Mouse (Mus musculus) midbrain, embryonic 11.5 days (tissue): ENCODE measurements around the gene Ninl. TPM values are rescaled to one million over a fixed set of nuclear protein-coding genes. Genes with fewer than 3 reads are reported as not detected.
"Not testable (repeated sequence)": the region's sequence is repeated elsewhere in the genome, so short reads cannot be mapped to it uniquely, and the experiment has no call there.

Experiments
- ATAC-seq: fragments of 200-750 bp; cut with Nextera tagmentation; 2 replicates; pipeline ENCODE4 v1.8.0; 2017; ENCODE audit warnings: moderate TSS enrichment, moderate library complexity; ENCODE audit not compliant: low FRiP score
- DNase-seq: peaks from one replicate; pipeline ENCODE4 v3.0.0; 2015; ENCODE audit warnings: low spot score; ENCODE audit errors: missing footprints
- H3K27ac ChIP-seq: fragments of 300-500 bp; sonication (generic); 2 replicates; pipeline ENCODE4 v1.5.1; 2014; ENCODE audit warnings: low read depth, low read length
- H3K27me3 ChIP-seq: fragments of 300-500 bp; sonication (generic); 2 replicates; pipeline ENCODE4 v1.6.1; 2014; ENCODE audit warnings: mild to moderate bottlenecking, low read length, moderate library complexity, mixed read lengths; ENCODE audit not compliant: control insufficient read depth, insufficient read depth
- H3K36me3 ChIP-seq: fragments of 300-500 bp; sonication (generic); 2 replicates; pipeline ENCODE4 v1.6.1; 2014; ENCODE audit warnings: mild to moderate bottlenecking, low read length, moderate library complexity, mixed read lengths; ENCODE audit not compliant: control insufficient read depth, insufficient read depth
- H3K4me1 ChIP-seq: fragments of 300-500 bp; sonication (generic); 2 replicates; pipeline ENCODE4 v1.6.1; 2014; ENCODE audit warnings: low read length; ENCODE audit not compliant: control insufficient read depth, insufficient read depth
- H3K4me2 ChIP-seq: fragments of 300-500 bp; sonication (generic); 2 replicates; pipeline ENCODE4 v1.6.1; 2014; ENCODE audit warnings: mild to moderate bottlenecking, moderate library complexity
- H3K4me3 ChIP-seq: fragments of 300-500 bp; sonication (generic); 2 replicates; pipeline ENCODE4 v1.5.1; 2014; ENCODE audit warnings: low read depth, low read length
- H3K9ac ChIP-seq: fragments of 300-500 bp; sonication (generic); 2 replicates; pipeline ENCODE4 v1.6.1; 2014; ENCODE audit warnings: low read length
- H3K9me3 ChIP-seq: fragments of 300-500 bp; sonication (generic); 2 replicates; pipeline ENCODE4 v1.6.1; 2016; ENCODE audit warnings: low read length; ENCODE audit not compliant: control insufficient read depth
- WGBS: fragments of 180-500 bp; shearing (Covaris S2); extraction: QIAGEN DNeasy Blood & Tissue Kit; methylation state at CpG from one replicate; pipeline ENCODE4 v1.1.7; 2014; 5-methylcytosine and 5-hydroxymethylcytosine counted together
- polyA plus RNA-seq: library from polyadenylated mRNA; unstranded; fragments of >200 nt; fragmentation: Nextera tagmentation; extraction: Ambion mirVana; gene quantifications from 2 replicates; pipeline ENCODE4 v1.2.1, GENCODE M21; 2014

Ninl gene
- polyA plus RNA-seq, 1 experiment from 2014 or later: 11.6 TPM

GRCm38 (mm10) chr2:150948786-150949185, 90.4 kb downstream of the Ninl start:
- 95% methylated on average over 5 of the region's 5 CpGs for WGBS
- Histone ChIP-seq H3K9me3 (no peaks in the 10 kb centered on the region), H3K36me3 (peaks cover 20% of the 10 kb centered on the region; the same call in 1 of the 2 replicates), H3K27me3 (no peaks in the 10 kb centered on the region), H3K4me3 (no peak overlapping the region), H3K9ac (no peak overlapping the region), H3K4me2 (no peak overlapping the region), H3K4me1 (no peaks in the 10 kb centered on the region), H3K27ac (no peak overlapping the region)
- DNase-seq: peak; percentile 26
- ATAC-seq: no peak

GRCm38 (mm10) chr2:150947880-150948611, 91.1 kb downstream of the Ninl start:
- not testable (repeated sequence) for H3K4me2 ChIP-seq, H3K4me1 ChIP-seq, H3K4me3 ChIP-seq, H3K27ac ChIP-seq, ATAC-seq, H3K27me3 ChIP-seq, H3K9me3 ChIP-seq, H3K9ac ChIP-seq
- WGBS: 94% methylated on average over 12 of the region's 12 CpGs
- DNase-seq: peak; percentile 44
- peaks cover 22% of the 10 kb centered on the region; the same call in 1 of the 2 replicates for H3K36me3 ChIP-seq

GRCm38 (mm10) chr2:150947341-150947740, 91.8 kb downstream of the Ninl start:
- H3K4me3 ChIP-seq, H3K27ac ChIP-seq, H3K9me3 ChIP-seq, H3K9ac ChIP-seq, H3K4me1 ChIP-seq, H3K27me3 ChIP-seq, ATAC-seq, H3K4me2 ChIP-seq: not testable (repeated sequence)
- DNase-seq: peak; percentile 26
- WGBS: 92% methylated on average over 5 of the region's 5 CpGs
- peaks cover 15% of the 10 kb centered on the region; the same call in 1 of the 2 replicates for H3K36me3 ChIP-seq

- H3K27me3 ChIP-seq: no peaks in the 10 kb centered on the region
- peaks cover 6% of the 10 kb centered on the region; the same call in 1 of the 2 replicates for H3K36me3 ChIP-seq
- H3K9me3 ChIP-seq: no peaks in the 10 kb centered on the region
- H3K4me3 ChIP-seq: no peak overlapping the region
- no peak overlapping the region for H3K4me2 ChIP-seq
- H3K4me1 ChIP-seq: no peaks in the 10 kb centered on the region
- ATAC-seq: no peak
- no peak overlapping the region for H3K9ac ChIP-seq
- H3K27ac ChIP-seq: no peak overlapping the region
- 92% methylated on average over 5 of the region's 5 CpGs for WGBS
- peak; percentile 8 for DNase-seq
Measured at GRCm38 (mm10) chr2:150944017-150944416, 95.2 kb downstream of the Ninl start.

- no peak overlapping the region for H3K4me2 ChIP-seq
- H3K36me3 ChIP-seq: peaks cover 8% of the 10 kb centered on the region; the same call in 1 of the 2 replicates
- H3K4me3 ChIP-seq: no peak overlapping the region
- peak; percentile 70 for DNase-seq
- H3K4me1 ChIP-seq: no peaks in the 10 kb centered on the region
- no peaks in the 10 kb centered on the region for H3K9me3 ChIP-seq
- ATAC-seq: no peak
- 96% methylated on average over 4 of the region's 4 CpGs for WGBS
- no peak overlapping the region for H3K9ac ChIP-seq
- no peak overlapping the region for H3K27ac ChIP-seq
- H3K27me3 ChIP-seq: no peaks in the 10 kb centered on the region
Measured at GRCm38 (mm10) chr2:150934659-150935058, 104.5 kb downstream of the Ninl start.

GRCm38 (mm10) chr2:150933482-150933881, 105.7 kb downstream of the Ninl start:
- peaks cover 8% of the 10 kb centered on the region; the same call in 1 of the 2 replicates for H3K36me3 ChIP-seq
- ATAC-seq: no peak
- no peak overlapping the region for H3K9ac ChIP-seq

GRCm38 (mm10) chr2:150930806-150931205, 108.4 kb downstream of the Ninl start:
- H3K27me3 ChIP-seq: no peaks in the 10 kb centered on the region
- H3K9ac ChIP-seq: no peak overlapping the region
- H3K9me3 ChIP-seq: no peaks in the 10 kb centered on the region
- H3K4me1 ChIP-seq: no peaks in the 10 kb centered on the region
- no peak overlapping the region for H3K4me2 ChIP-seq
- H3K36me3 ChIP-seq: peaks cover 5% of the 10 kb centered on the region; the same call in 1 of the 2 replicates
- no peak overlapping the region for H3K4me3 ChIP-seq
- no peak for DNase-seq
- no peak for ATAC-seq
- no peak overlapping the region for H3K27ac ChIP-seq
- 76% methylated on average over 3 of the region's 3 CpGs for WGBS

More at GRCm38 (mm10) chr2:150933482-150933881, 105.7 kb downstream of the Ninl start:
- H3K4me1 ChIP-seq: no peaks in the 10 kb centered on the region
- H3K4me2 ChIP-seq: no peak overlapping the region
- no peaks in the 10 kb centered on the region for H3K9me3 ChIP-seq
- WGBS: 81% methylated on average over 19 of the region's 19 CpGs
- no peak overlapping the region for H3K4me3 ChIP-seq
- H3K27me3 ChIP-seq: no peaks in the 10 kb centered on the region
- H3K27ac ChIP-seq: no peak overlapping the region
- peak; percentile 19 for DNase-seq

- H3K36me3 ChIP-seq: peaks cover under 1% of the 10 kb centered on the region; the same call in 1 of the 2 replicates
Measured at GRCm38 (mm10) chr2:150929156-150929555, 110.0 kb downstream of the Ninl start.

GRCm38 (mm10) chr2:150927038-150927720, 112.0 kb downstream of the Ninl start:
- Histone ChIP-seq H3K9me3 (no peaks in the 10 kb centered on the region), H3K27ac (no peak overlapping the region), H3K27me3 (no peaks in the 10 kb centered on the region), H3K9ac (no peak overlapping the region), H3K4me1 (no peaks in the 10 kb centered on the region), H3K4me2 (no peak overlapping the region), H3K36me3 (no peaks in the 10 kb centered on the region; the same call in 1 of the 2 replicates), H3K4me3 (no peak overlapping the region)
- WGBS: 95% methylated on average over 11 of the region's 11 CpGs
- ATAC-seq: no peak
- DNase-seq: no peak

More at GRCm38 (mm10) chr2:150929156-150929555, 110.0 kb downstream of the Ninl start:
- H3K4me2 ChIP-seq: no peak overlapping the region
- no peaks in the 10 kb centered on the region for H3K4me1 ChIP-seq
- H3K4me3 ChIP-seq: no peak overlapping the region
- 88% methylated on average over 6 of the region's 6 CpGs for WGBS
- ATAC-seq (no peak), DNase-seq (no peak)
- no peaks in the 10 kb centered on the region for H3K27me3 ChIP-seq
- no peak overlapping the region for H3K27ac ChIP-seq
- H3K9me3 ChIP-seq: no peaks in the 10 kb centered on the region
- H3K9ac ChIP-seq: no peak overlapping the region
